Mouse (Mus musculus): Measurements from ENCODE around the gene Kank4.

DNA sequence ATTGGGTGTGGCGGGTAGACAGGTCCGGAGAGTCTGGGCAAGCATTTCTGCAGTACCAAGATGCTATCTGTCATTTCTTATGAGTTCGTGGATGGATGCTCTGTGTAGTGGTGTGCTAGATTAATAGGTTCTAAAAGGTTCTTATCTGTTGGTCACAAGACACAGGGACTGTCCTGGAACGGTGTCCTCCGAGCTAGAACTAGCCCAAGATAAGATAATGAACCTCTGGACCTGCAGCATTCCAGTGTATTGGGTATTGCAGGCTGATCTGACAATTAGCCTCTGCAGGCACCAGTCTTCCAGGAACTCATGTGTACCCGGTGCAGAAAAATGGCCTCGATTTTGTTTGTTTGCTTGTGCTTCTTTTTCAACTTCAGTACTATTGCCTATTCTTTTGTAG is 88.6 kb downstream of the Kank4 start:
- TF ChIP-seq CTCF (IDR thresholded peaks at IDR 0.05; ENCODE audit: borderline replicate concordance, insufficient read depth, low read length) (no peak), POLR2A (IDR thresholded peaks at IDR 0.05; ENCODE audit: low read depth, low read length) (no peak)
